Mouse (Mus musculus) adrenal gland, postnatal 36 days (tissue): ENCODE data around the gene Kcnh4. TPM values are rescaled to one million over a fixed set of nuclear protein-coding genes. Genes with fewer than 3 reads are reported as not detected.

Source experiments
- DNase-seq, 2 experiments: peaks; one replicate each; pipeline ENCODE4 v3.0.0; 2021; ENCODE audit warnings: mixed read lengths in 1 of 2
- total RNA-seq, 2 experiments: library from RNA; stranded (reverse); gene quantifications; 2 replicates each; pipeline ENCODE4 v1.2.3; 2021

Gene Kcnh4
- total RNA-seq, 2 experiments from 2014 or later: 0.10 to 0.13 TPM

GRCm38 (mm10) chr11:100710977-100711376 is 48.8 kb downstream of the Kcnh4 start:
- no peak for DNase-seq

GRCm38 (mm10) chr11:100710528-100710927 is 49.2 kb downstream of the Kcnh4 start:
- no peak for DNase-seq

- DNase-seq: no peak
These were observed 50.4 kb downstream of the Kcnh4 start for GRCm38 (mm10) chr11:100709201-100709810.

- DNase-seq: no peak
These were observed 54.5 kb downstream of the Kcnh4 start for GRCm38 (mm10) chr11:100705095-100705747.

GRCm38 (mm10) chr11:100703851-100704531 is 55.8 kb downstream of the Kcnh4 start, which contains the start of gene Dhx58:
Dhx58 (minus strand) TSS chr11:100704271.
- peak; percentile 58 to 59 for DNase-seq

- DNase-seq: no peak
These were observed 56.4 kb downstream of the Kcnh4 start for GRCm38 (mm10) chr11:100703366-100703765.

- DNase-seq: no peak
These were observed 56.8 kb downstream of the Kcnh4 start for GRCm38 (mm10) chr11:100702906-100703305.

GRCm38 (mm10) chr11:100702081-100702851 is 57.5 kb downstream of the Kcnh4 start:
- DNase-seq: peak; percentile 72 to 79

- peak; percentile 87 to 91 for DNase-seq
These were observed 58.4 kb downstream of the Kcnh4 start for GRCm38 (mm10) chr11:100701301-100701700.

GRCm38 (mm10) chr11:100700710-100701109 is 59.0 kb downstream of the Kcnh4 start:
- no peak for DNase-seq

- DNase-seq: peak; percentile 66 to 71
These were observed 61.8 kb downstream of the Kcnh4 start for GRCm38 (mm10) chr11:100697921-100698320.

- DNase-seq: peak; percentile 84
These were observed 64.8 kb downstream of the Kcnh4 start for GRCm38 (mm10) chr11:100694926-100695325.

GRCm38 (mm10) chr11:100693154-100693553 is 66.6 kb downstream of the Kcnh4 start:
- no peak for DNase-seq

GRCm38 (mm10) chr11:100692164-100692616 is 67.6 kb downstream of the Kcnh4 start, which contains the start of gene Zfp385c:
Zfp385c (minus strand) TSS chr11:100692455.
- DNase-seq: no peak

- DNase-seq: no peak
These were observed 69.4 kb downstream of the Kcnh4 start for GRCm38 (mm10) chr11:100690389-100690788.

Other genes starting within 250 kb of the Kcnh4 start
- 1,000 to 10,000 TPM; 1,688 to 2,194 TPM for gene Acly, start 231.9 kb downstream of the Kcnh4 start, total RNA-seq
- 1 to 10 TPM; 5.6 to 7.7 TPM for gene Ttc25, start 214.3 kb downstream of the Kcnh4 start, total RNA-seq
- 10 to 100 TPM; 46.5 to 60.7 TPM for gene Cnp, start 185.0 kb downstream of the Kcnh4 start, total RNA-seq
- 10 to 100 TPM; 32.9 to 43.6 TPM for gene Nkiras2, start 140.7 kb downstream of the Kcnh4 start, total RNA-seq
- gene Dnajc7, start 139.8 kb downstream of the Kcnh4 start, total RNA-seq: 100 to 1,000 TPM; 207 to 222 TPM
- gene Zfp385c, start 67.5 kb downstream of the Kcnh4 start, total RNA-seq: under 1 TPM; 0.13 to 0.43 TPM
- 10 to 100 TPM; 39.5 to 60.6 TPM for gene Dhx58, start 55.7 kb downstream of the Kcnh4 start, total RNA-seq
- gene Kat2a, start 47.5 kb downstream of the Kcnh4 start, total RNA-seq: 10 to 100 TPM; 44.5 to 45.5 TPM
- gene Hspb9, start 46.1 kb downstream of the Kcnh4 start, total RNA-seq: not detected
- 100 to 1,000 TPM; 172 to 187 TPM for gene Rab5c, start 21.7 kb downstream of the Kcnh4 start, total RNA-seq
- gene Hcrt, start 3.0 kb upstream of the Kcnh4 start, total RNA-seq: not detected
- 10 to 100 TPM; 18.8 to 25.8 TPM for gene Ghdc, start 11.0 kb upstream of the Kcnh4 start, total RNA-seq
- gene Stat5b, start 90.8 kb upstream of the Kcnh4 start, total RNA-seq: 100 to 1,000 TPM in 1 of 2 experiments, 10 to 100 TPM in 1; 58.3 to 111 TPM
- 10 to 100 TPM; 26.3 to 39.8 TPM for gene Stat5a, start 99.4 kb upstream of the Kcnh4 start, total RNA-seq
- gene Stat3, start 179.6 kb upstream of the Kcnh4 start, total RNA-seq: 100 to 1,000 TPM in 1 of 2 experiments, 10 to 100 TPM in 1; 74.2 to 109 TPM
- gene Cavin1, start 210.9 kb upstream of the Kcnh4 start, total RNA-seq: 100 to 1,000 TPM; 307 to 340 TPM
- gene Atp6v0a1, start 249.5 kb upstream of the Kcnh4 start, total RNA-seq: 100 to 1,000 TPM; 122 to 148 TPM